Mouse (Mus musculus): Measurements from ENCODE around the gene Ces1b. TPM values are rescaled to one million over a fixed set of nuclear protein-coding genes. Genes with fewer than 3 reads are reported as not detected.

Gene Ces1b
- polyA plus RNA-seq, 1 experiment from 2014 or later: 0.13 TPM

- H3K4me1 ChIP-seq (replicated peaks; ENCODE audit: control insufficient read depth, insufficient read depth): no peaks in the 10 kb centered on the region
- no peak overlapping the region for H3K4me2 ChIP-seq (replicated peaks; ENCODE audit: low read depth)
- 16% methylated on average over 7 of the region's 7 CpGs for WGBS
- H3K9ac ChIP-seq (ENCODE audit: low read length): no peak overlapping the region
- no peak for DNase-seq (ENCODE audit: low spot score)
- no peak overlapping the region for H3K4me3 ChIP-seq (ENCODE audit: low read depth, low read length)
- H3K36me3 ChIP-seq (ENCODE audit: control insufficient read depth, insufficient read depth, low read length): no peaks in the 10 kb centered on the region
- H3K27ac ChIP-seq (replicated peaks): no peak overlapping the region
- TF ChIP-seq EP300 (optimal IDR thresholded peaks at IDR 0.05) (no peak), CTCF (IDR thresholded peaks at IDR 0.05; ENCODE audit: low read depth) (no peak)
- no peaks in the 10 kb centered on the region for H3K27me3 ChIP-seq (ENCODE audit: control insufficient read depth, insufficient read depth, low read length)
- ATAC-seq (ENCODE audit: low FRiP score, low TSS enrichment): no peak
- no peaks in the 10 kb centered on the region for H3K9me3 ChIP-seq (ENCODE audit: control insufficient read depth, low read length)
Observed at GRCm38 (mm10) chr8:93088193-93088592, 8.4 kb upstream of the Ces1b start.

- no peak overlapping the region for H3K27ac ChIP-seq (replicated peaks)
- DNase-seq (ENCODE audit: low spot score): no peak
- H3K4me1 ChIP-seq (replicated peaks; ENCODE audit: control insufficient read depth, insufficient read depth): no peaks in the 10 kb centered on the region
- H3K27me3 ChIP-seq (ENCODE audit: control insufficient read depth, insufficient read depth, low read length): no peaks in the 10 kb centered on the region
- TF ChIP-seq CTCF (IDR thresholded peaks at IDR 0.05; ENCODE audit: low read depth) (no peak), EP300 (optimal IDR thresholded peaks at IDR 0.05) (no peak)
- no peak overlapping the region for H3K9ac ChIP-seq (ENCODE audit: low read length)
- no peak for ATAC-seq (ENCODE audit: low FRiP score, low TSS enrichment)
- H3K4me3 ChIP-seq (ENCODE audit: low read depth, low read length): no peak overlapping the region
- no peaks in the 10 kb centered on the region for H3K36me3 ChIP-seq (ENCODE audit: control insufficient read depth, insufficient read depth, low read length)
- H3K4me2 ChIP-seq (replicated peaks; ENCODE audit: low read depth): no peak overlapping the region
- 77% methylated on average over 4 of the region's 4 CpGs for WGBS
- no peaks in the 10 kb centered on the region for H3K9me3 ChIP-seq (ENCODE audit: control insufficient read depth, low read length)
Observed at GRCm38 (mm10) chr8:93075251-93075650, 4.6 kb downstream of the Ces1b start.

GRCm38 (mm10) chr8:93063416-93064117, 16.2 kb downstream of the Ces1b start:
- TF ChIP-seq EP300 (optimal IDR thresholded peaks at IDR 0.05) (no peak), CTCF (IDR thresholded peaks at IDR 0.05; ENCODE audit: low read depth) (no peak)
- Histone ChIP-seq H3K27me3 (ENCODE audit: control insufficient read depth, insufficient read depth, low read length) (no peaks in the 10 kb centered on the region), H3K9ac (ENCODE audit: low read length) (no peak overlapping the region), H3K27ac (replicated peaks) (no peak overlapping the region), H3K4me1 (replicated peaks; ENCODE audit: control insufficient read depth, insufficient read depth) (no peaks in the 10 kb centered on the region), H3K9me3 (ENCODE audit: control insufficient read depth, low read length) (no peaks in the 10 kb centered on the region), H3K36me3 (ENCODE audit: control insufficient read depth, insufficient read depth, low read length) (no peaks in the 10 kb centered on the region), H3K4me2 (replicated peaks; ENCODE audit: low read depth) (no peak overlapping the region), H3K4me3 (ENCODE audit: low read depth, low read length) (no peak overlapping the region)
- DNase-seq (ENCODE audit: low spot score) (no peak), ATAC-seq (ENCODE audit: low FRiP score, low TSS enrichment) (no peak)
- WGBS: 41% methylated on average over 3 of the region's 3 CpGs

- no peak overlapping the region for H3K9ac ChIP-seq (ENCODE audit: low read length)
- no peaks in the 10 kb centered on the region for H3K36me3 ChIP-seq (ENCODE audit: control insufficient read depth, insufficient read depth, low read length)
- no peaks in the 10 kb centered on the region for H3K27me3 ChIP-seq (ENCODE audit: control insufficient read depth, insufficient read depth, low read length)
- peak; percentile 91 for TF ChIP-seq CTCF (IDR thresholded peaks at IDR 0.05; ENCODE audit: low read depth)
- no peak for TF ChIP-seq EP300 (optimal IDR thresholded peaks at IDR 0.05)
- H3K4me1 ChIP-seq (replicated peaks; ENCODE audit: control insufficient read depth, insufficient read depth): no peaks in the 10 kb centered on the region
- H3K4me2 ChIP-seq (replicated peaks; ENCODE audit: low read depth): no peak overlapping the region
- ATAC-seq (ENCODE audit: low FRiP score, low TSS enrichment) (0 out of 2 replicates have a peak, but pooled peaks have one; percentile 47), DNase-seq (ENCODE audit: low spot score) (peak; percentile 81)
- H3K4me3 ChIP-seq (ENCODE audit: low read depth, low read length): no peak overlapping the region
- no peaks in the 10 kb centered on the region for H3K9me3 ChIP-seq (ENCODE audit: control insufficient read depth, low read length)
- H3K27ac ChIP-seq (replicated peaks): no peak overlapping the region
- WGBS: 5% methylated on average over 2 of the region's 2 CpGs
Observed at GRCm38 (mm10) chr8:93059185-93059584, 20.6 kb downstream of the Ces1b start.

- Histone ChIP-seq H3K9me3 (ENCODE audit: control insufficient read depth, low read length) (no peaks in the 10 kb centered on the region), H3K27ac (replicated peaks) (no peak overlapping the region), H3K9ac (ENCODE audit: low read length) (no peak overlapping the region), H3K4me2 (replicated peaks; ENCODE audit: low read depth) (no peak overlapping the region), H3K27me3 (ENCODE audit: control insufficient read depth, insufficient read depth, low read length) (no peaks in the 10 kb centered on the region), H3K36me3 (ENCODE audit: control insufficient read depth, insufficient read depth, low read length) (no peaks in the 10 kb centered on the region), H3K4me3 (ENCODE audit: low read depth, low read length) (no peak overlapping the region), H3K4me1 (replicated peaks; ENCODE audit: control insufficient read depth, insufficient read depth) (no peaks in the 10 kb centered on the region)
- ATAC-seq (ENCODE audit: low FRiP score, low TSS enrichment) (peak; percentile 57; the same call in 1 of the 2 replicates), DNase-seq (ENCODE audit: low spot score) (peak; percentile 24)
- 36% methylated on average over 2 of the region's 2 CpGs for WGBS
- TF ChIP-seq EP300 (optimal IDR thresholded peaks at IDR 0.05) (no peak), CTCF (IDR thresholded peaks at IDR 0.05; ENCODE audit: low read depth) (no peak)
Observed at GRCm38 (mm10) chr8:93055238-93055637, 24.6 kb downstream of the Ces1b start.
